Mouse (Mus musculus): ENCODE results near the gene S1pr1.

Gene S1pr1

GRCm38 (mm10) chr3:115681184-115681583 lies 33.7 kb downstream of the S1pr1 start:
- in situ Hi-C loops (cut with MboI; ENCODE audit: unreplicated experiment in 2 of 2), result no loop called here

DNA sequence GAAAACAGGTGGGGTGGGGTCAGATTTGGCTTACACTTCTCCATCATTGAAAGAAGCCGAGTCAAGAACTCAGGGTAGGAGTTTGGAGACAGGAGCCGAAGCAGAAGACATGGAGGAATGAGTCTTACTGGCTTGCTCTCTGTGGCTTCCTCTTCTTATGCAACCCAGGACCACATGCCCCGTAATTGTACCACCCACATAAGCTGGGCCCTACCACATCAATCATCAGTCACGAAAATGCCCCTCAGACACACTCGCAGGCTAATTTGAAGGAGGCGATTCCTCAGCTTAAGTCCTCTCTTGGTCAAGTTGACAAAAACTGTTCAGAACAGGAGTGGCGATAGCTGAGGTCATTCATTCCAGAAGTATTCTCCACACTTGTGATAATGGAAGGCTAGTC lies 35.9 kb downstream of the S1pr1 start:
- in situ Hi-C loops (cut with MboI; ENCODE audit: unreplicated experiment in 2 of 2), result loop anchor here in 1 of 2 experiments (5.0 kb wide), 1 partner anchor 33 kb away; no protein-coding TSS in a partner anchor

DNA sequence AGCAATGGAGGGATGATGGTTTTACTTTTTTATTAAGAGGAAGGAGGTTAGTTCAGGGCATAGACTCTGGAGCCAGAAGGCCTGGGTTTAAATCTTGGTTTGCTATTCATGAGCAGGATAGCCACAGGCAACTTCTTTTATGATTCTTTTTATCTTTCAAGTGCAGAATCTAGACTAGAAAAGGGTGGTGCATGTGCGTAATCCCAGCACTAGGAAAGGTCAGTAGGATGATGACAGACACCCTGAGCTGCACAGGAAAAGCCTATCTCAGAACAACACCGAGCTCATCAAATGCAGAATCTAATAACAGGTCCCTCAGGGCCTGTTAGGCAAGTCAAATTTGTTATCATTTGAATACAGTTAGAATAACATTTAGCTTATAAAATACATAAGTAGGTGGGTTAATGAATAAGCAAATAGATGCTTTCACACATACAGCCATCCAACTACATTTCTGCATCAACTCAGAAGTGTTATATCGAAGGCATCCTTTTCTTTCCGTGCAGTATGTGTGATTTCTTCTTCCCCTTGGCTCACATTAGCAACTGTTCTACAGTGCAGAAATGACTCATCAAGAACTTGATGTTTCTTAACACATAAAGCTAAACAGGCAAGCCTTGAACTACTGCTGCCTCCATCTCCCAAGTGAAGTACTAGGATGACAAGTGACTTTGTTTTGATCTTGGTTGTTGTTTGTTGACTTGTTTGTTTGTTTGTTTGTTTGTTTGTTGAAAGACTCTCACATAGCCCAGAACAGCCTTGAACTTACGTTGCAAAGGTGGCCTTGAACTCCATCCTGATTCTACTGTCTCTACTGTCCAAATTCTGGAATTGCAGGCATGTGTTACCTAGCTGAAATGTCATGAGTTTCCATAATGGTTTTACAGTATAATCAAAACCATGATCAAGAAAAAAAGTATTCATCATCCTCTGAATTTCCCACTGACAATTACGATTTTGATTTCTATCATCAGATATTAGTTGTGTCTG lies 39.0 kb downstream of the S1pr1 start:
- in situ Hi-C loops (cut with MboI; ENCODE audit: unreplicated experiment in 2 of 2), result loop anchor here in 1 of 2 experiments (5.0 kb wide), 1 partner anchor 36 kb away; no protein-coding TSS in a partner anchor

- in situ Hi-C loops (cut with MboI; ENCODE audit: unreplicated experiment in 2 of 2), result loop anchor here in 1 of 2 experiments (5.0 to 25.0 kb wide), 2 partner anchors 38 to 113 kb away; no protein-coding TSS in a partner anchor
Measured at GRCm38 (mm10) chr3:115674665-115675064, 40.2 kb downstream of the S1pr1 start.

GRCm38 (mm10) chr3:115673663-115674157 lies 41.2 kb downstream of the S1pr1 start:
- in situ Hi-C loops (cut with MboI; ENCODE audit: unreplicated experiment in 2 of 2), result loop anchor here in 1 of 2 experiments (25.0 kb wide), 1 partner anchor 114 kb away; no protein-coding TSS in a partner anchor

GRCm38 (mm10) chr3:115672965-115673662 lies 41.8 kb downstream of the S1pr1 start:
- in situ Hi-C loops (cut with MboI; ENCODE audit: unreplicated experiment in 2 of 2), result loop anchor here in 1 of 2 experiments (25.0 kb wide), 1 partner anchor 114 kb away; no protein-coding TSS in a partner anchor

GRCm38 (mm10) chr3:115669230-115669629 lies 45.6 kb downstream of the S1pr1 start:
- in situ Hi-C loops (cut with MboI; ENCODE audit: unreplicated experiment in 2 of 2), result loop anchor here in 1 of 2 experiments (25.0 kb wide), 1 partner anchor 118 kb away; no protein-coding TSS in a partner anchor

- in situ Hi-C loops (cut with MboI; ENCODE audit: unreplicated experiment in 2 of 2), result loop anchor here in 1 of 2 experiments (25.0 kb wide), 1 partner anchor 120 kb away; no protein-coding TSS in a partner anchor
Measured at GRCm38 (mm10) chr3:115667182-115667581, 47.7 kb downstream of the S1pr1 start.

DNA sequence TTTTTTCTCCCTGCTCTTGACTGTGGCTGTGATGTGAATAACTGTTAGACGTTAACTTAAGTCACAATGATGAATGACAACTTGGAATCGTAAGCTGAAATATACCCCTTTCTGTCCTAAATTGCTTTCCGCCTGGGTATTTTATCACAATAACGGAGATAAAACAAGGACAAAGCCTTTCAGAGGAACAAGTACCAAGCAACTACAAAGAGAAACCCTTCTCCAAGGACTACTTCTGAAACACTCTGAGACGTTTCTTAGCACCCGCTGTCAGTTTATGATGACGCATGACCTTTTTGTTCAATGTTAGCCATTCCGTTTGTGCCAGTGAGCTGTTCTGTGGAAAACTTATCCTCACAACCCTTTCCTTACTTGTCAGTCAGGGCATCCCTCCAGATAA lies 48.3 kb downstream of the S1pr1 start:
- in situ Hi-C loops (cut with MboI; ENCODE audit: unreplicated experiment in 2 of 2), result loop anchor here in 1 of 2 experiments (25.0 kb wide), 1 partner anchor 121 kb away; no protein-coding TSS in a partner anchor

GRCm38 (mm10) chr3:115664497-115664896 lies 50.4 kb downstream of the S1pr1 start:
- in situ Hi-C loops (cut with MboI; ENCODE audit: unreplicated experiment in 2 of 2), result loop anchor here (5.0 to 25.0 kb wide), 4 partner anchors 48 to 313 kb away; no protein-coding TSS in a partner anchor

GRCm38 (mm10) chr3:115660701-115661460 lies 54.0 kb downstream of the S1pr1 start:
- in situ Hi-C loops (cut with MboI; ENCODE audit: unreplicated experiment in 2 of 2), result loop anchor here (5.0 to 25.0 kb wide), 4 partner anchors 51 to 316 kb away; no protein-coding TSS in a partner anchor

All from v-Abl transformed pro-B cells (cell line).